Mouse (Mus musculus) forebrain, postnatal 0 days (tissue): ENCODE measurements around the gene Pkdrej. TPM values are rescaled to one million over a fixed set of nuclear protein-coding genes. Genes with fewer than 3 reads are reported as not detected.
"Not testable (repeated sequence)": the region's sequence is repeated elsewhere in the genome, so short reads cannot be mapped to it uniquely, and the experiment has no call there.

ENCODE experiments used
- ATAC-seq: fragments of 200-750 bp; cut with Nextera tagmentation; 2 replicates; pipeline ENCODE4 v1.8.0; 2017; ENCODE audit warnings: mild to moderate bottlenecking, moderate library complexity
- DNase-seq: peaks from one replicate; pipeline ENCODE4 v3.0.0-alpha.2; 2015
- H3K27ac ChIP-seq: fragments of 300-500 bp; sonication (generic); 2 replicates; pipeline ENCODE4 v1.5.1; 2014; ENCODE audit warnings: low read depth, mild to moderate bottlenecking, antibody characterized with exemption, low read length, moderate library complexity, mixed read lengths
- H3K27me3 ChIP-seq: fragments of 300-500 bp; sonication (generic); 2 replicates; pipeline ENCODE4 v1.6.1; 2014; ENCODE audit warnings: mild to moderate bottlenecking, low read length, mixed read lengths; ENCODE audit not compliant: insufficient read depth
- H3K36me3 ChIP-seq: fragments of 300-500 bp; sonication (generic); 2 replicates; pipeline ENCODE4 v1.6.1; 2014; ENCODE audit warnings: mild to moderate bottlenecking, moderate library complexity; ENCODE audit not compliant: insufficient read depth
- H3K4me1 ChIP-seq: fragments of 300-500 bp; sonication (generic); 2 replicates; pipeline ENCODE4 v1.6.1; 2014; ENCODE audit warnings: antibody characterized with exemption; ENCODE audit not compliant: insufficient read depth
- H3K4me2 ChIP-seq: fragments of 300-500 bp; sonication (generic); 2 replicates; pipeline ENCODE4 v1.6.1; 2014; ENCODE audit warnings: low read depth, mild to moderate bottlenecking, moderate library complexity
- H3K4me3 ChIP-seq: fragments of 300-500 bp; sonication (generic); 2 replicates; pipeline ENCODE4 v1.5.1; 2014; ENCODE audit warnings: low read depth, low read length, mixed read lengths
- H3K9ac ChIP-seq: fragments of 300-500 bp; sonication (generic); 2 replicates; pipeline ENCODE4 v1.6.1; 2014; ENCODE audit warnings: mild to moderate bottlenecking
- H3K9me3 ChIP-seq: fragments of 300-500 bp; sonication (generic); 2 replicates; pipeline ENCODE4 v1.6.1; 2016; ENCODE audit warnings: low read length
- CTCF ChIP-seq: sonication (generic); IDR thresholded peaks from 2 replicates; pipeline ENCODE4 v1.5.1; 2016; ENCODE audit warnings: antibody characterized with exemption, control low read depth, low read depth
- WGBS: fragments of 180-500 bp; shearing (Covaris S2); extraction: QIAGEN DNeasy Blood & Tissue Kit; methylation state at CpG from one replicate; pipeline ENCODE4 v1.1.7; 2014; 5-methylcytosine and 5-hydroxymethylcytosine counted together
- polyA plus RNA-seq: library from polyadenylated mRNA; unstranded; fragments of >200 nt; fragmentation: Nextera tagmentation; extraction: Ambion mirVana; gene quantifications from 2 replicates; pipeline ENCODE4 v1.2.1, GENCODE M21; 2015
- total RNA-seq: library from RNA; depleted of rRNA; stranded (reverse); fragments of >200 nt; gene quantifications from 2 replicates; pipeline ENCODE4 v1.2.3, GENCODE M21; 2014

Pkdrej gene
- total and polyA plus RNA-seq, 2 experiments from 2014 or later, result 0.12 to 0.14 TPM

- no peak overlapping the region for H3K9ac ChIP-seq
- ATAC-seq (no peak), DNase-seq (no peak)
- H3K4me3 ChIP-seq, result no peak overlapping the region
- 87% methylated on average over 4 of the region's 4 CpGs for WGBS
- no peaks in the 10 kb centered on the region for H3K9me3 ChIP-seq
- H3K4me2 ChIP-seq, result no peak overlapping the region
- H3K36me3 ChIP-seq, result no peaks in the 10 kb centered on the region
- no peak overlapping the region for H3K27ac ChIP-seq
- no peak for TF ChIP-seq CTCF
- no peaks in the 10 kb centered on the region for H3K4me1 ChIP-seq
- no peaks in the 10 kb centered on the region for H3K27me3 ChIP-seq
Measured at GRCm38 (mm10) chr15:85783146-85783545, 38.4 kb downstream of the Pkdrej start.

DNA sequence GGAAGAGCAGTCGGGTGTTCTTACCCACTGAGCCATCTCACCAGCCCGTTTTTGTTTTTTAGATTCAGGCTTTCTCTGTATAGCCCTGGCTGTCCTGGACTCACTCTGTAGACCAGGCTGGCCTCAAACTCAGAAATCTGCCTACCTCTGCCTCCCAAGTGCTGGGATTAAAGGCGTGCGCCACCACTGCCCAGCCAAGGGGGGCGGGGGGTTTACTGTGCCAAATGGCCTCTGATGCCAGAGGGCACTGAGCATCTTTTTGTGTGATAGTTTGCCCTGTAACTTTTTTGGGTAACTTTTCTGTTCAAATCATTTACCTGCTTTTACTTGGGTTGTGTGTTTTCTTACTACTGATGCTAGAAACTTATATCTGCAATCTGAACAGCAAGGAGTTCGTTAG, 42.6 kb downstream of the Pkdrej start:
- H3K4me1 ChIP-seq, H3K9me3 ChIP-seq, DNase-seq, H3K27me3 ChIP-seq, ATAC-seq, H3K9ac ChIP-seq, H3K4me3 ChIP-seq, H3K4me2 ChIP-seq, H3K36me3 ChIP-seq, H3K27ac ChIP-seq: not testable (repeated sequence)
- 92% methylated on average over 6 of the region's 6 CpGs for WGBS

DNA sequence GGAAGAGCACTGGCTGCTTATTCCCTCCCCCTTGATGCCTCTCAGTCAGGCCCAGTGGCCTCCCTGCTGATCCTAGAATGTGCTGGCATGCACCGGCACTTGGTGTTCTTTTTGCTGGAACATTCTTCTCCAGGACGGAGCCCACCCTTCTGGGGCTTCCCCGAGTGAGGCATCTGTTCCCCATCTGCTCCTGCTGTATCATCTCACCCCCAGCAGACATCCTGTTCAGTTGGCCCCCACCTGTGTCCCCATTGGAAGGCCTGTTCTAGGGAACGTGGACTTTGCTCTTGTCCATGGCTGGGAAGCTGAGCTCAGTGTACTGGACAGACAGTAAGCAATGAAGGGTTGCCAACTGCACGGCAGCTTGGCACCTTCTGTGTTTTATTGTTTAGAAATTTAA, 44.8 kb downstream of the Pkdrej start:
- no peak for ATAC-seq
- TF ChIP-seq CTCF, result no peak

GRCm38 (mm10) chr15:85776241-85776640, 45.3 kb downstream of the Pkdrej start:
- ATAC-seq (no peak), DNase-seq (no peak)
- WGBS, result 68% methylated on average over 2 of the region's 2 CpGs
- H3K4me3 ChIP-seq, result no peak overlapping the region
- no peaks in the 10 kb centered on the region for H3K27me3 ChIP-seq
- no peak overlapping the region for H3K9ac ChIP-seq
- H3K9me3 ChIP-seq, result no peaks in the 10 kb centered on the region
- H3K36me3 ChIP-seq, result no peaks in the 10 kb centered on the region
- no peak overlapping the region for H3K27ac ChIP-seq
- no peak overlapping the region for H3K4me2 ChIP-seq
- no peak for TF ChIP-seq CTCF
- no peaks in the 10 kb centered on the region for H3K4me1 ChIP-seq

More for the DNA sequence above, 44.8 kb downstream of the Pkdrej start:
- Histone ChIP-seq H3K4me1 (no peaks in the 10 kb centered on the region), H3K4me2 (no peak overlapping the region), H3K36me3 (no peaks in the 10 kb centered on the region), H3K27me3 (no peaks in the 10 kb centered on the region), H3K9me3 (no peaks in the 10 kb centered on the region), H3K9ac (no peak overlapping the region), H3K4me3 (no peak overlapping the region), H3K27ac (no peak overlapping the region)
- DNase-seq, result no peak
- WGBS, result 78% methylated on average over 5 of the region's 5 CpGs

DNA sequence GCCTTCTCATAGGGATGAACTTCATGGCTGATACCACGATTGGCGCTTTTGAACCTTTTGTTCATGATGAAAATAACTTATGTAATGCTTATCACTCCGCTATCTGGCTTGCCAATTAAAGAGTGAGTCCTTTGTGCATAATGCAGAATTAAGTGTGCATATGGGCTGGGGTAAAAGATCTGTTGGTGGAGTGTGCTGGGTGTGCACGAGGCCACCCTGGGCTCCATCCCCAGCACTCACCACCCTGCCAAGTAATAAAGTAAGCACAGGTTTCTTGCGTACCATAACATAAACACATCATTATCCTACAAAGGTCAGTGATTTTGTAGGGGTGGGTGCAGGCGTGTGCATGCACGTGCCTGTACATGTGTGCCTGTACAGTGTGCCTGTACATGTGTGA, 46.5 kb downstream of the Pkdrej start:
- WGBS, result 90% methylated on average over 7 of the region's 7 CpGs
- no peak for TF ChIP-seq CTCF

DNA sequence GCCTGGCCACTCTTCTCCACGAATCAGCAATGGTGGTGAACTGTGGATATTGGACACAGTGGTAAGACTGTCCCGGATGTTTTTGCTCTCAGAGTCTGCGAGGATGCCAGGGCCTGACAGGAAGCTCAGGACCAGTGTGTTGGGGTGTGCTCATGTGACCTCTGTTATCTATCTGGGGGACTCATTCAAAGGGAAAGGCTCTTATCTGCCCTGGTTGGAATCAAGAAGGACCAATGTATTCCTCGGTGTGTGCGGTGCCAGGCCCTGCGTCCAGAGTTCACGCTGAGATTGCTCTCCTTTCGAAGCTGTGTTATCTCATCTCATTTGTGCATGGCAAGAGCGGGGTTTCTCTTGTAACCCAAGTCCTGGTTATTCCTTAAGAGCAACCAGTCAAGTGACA, 47.1 kb downstream of the Pkdrej start:
- H3K4me2 ChIP-seq, result no peak overlapping the region
- no peaks in the 10 kb centered on the region for H3K27me3 ChIP-seq
- no peak overlapping the region for H3K9ac ChIP-seq
- H3K9me3 ChIP-seq, result no peaks in the 10 kb centered on the region
- H3K36me3 ChIP-seq, result no peaks in the 10 kb centered on the region
- H3K27ac ChIP-seq, result no peak overlapping the region
- no peaks in the 10 kb centered on the region for H3K4me1 ChIP-seq
- no peak for TF ChIP-seq CTCF
- DNase-seq, result no peak
- no peak overlapping the region for H3K4me3 ChIP-seq
- no peak for ATAC-seq
- WGBS, result 91% methylated on average over 9 of the region's 9 CpGs

More for the DNA sequence above, 46.5 kb downstream of the Pkdrej start:
- H3K4me3 ChIP-seq, result no peak overlapping the region
- no peaks in the 10 kb centered on the region for H3K27me3 ChIP-seq
- DNase-seq (no peak), ATAC-seq (no peak)
- no peak overlapping the region for H3K9ac ChIP-seq
- H3K4me2 ChIP-seq, result no peak overlapping the region
- H3K4me1 ChIP-seq, result no peaks in the 10 kb centered on the region
- H3K27ac ChIP-seq, result no peak overlapping the region
- no peaks in the 10 kb centered on the region for H3K36me3 ChIP-seq
- no peaks in the 10 kb centered on the region for H3K9me3 ChIP-seq

GRCm38 (mm10) chr15:85772146-85772740, 49.3 kb downstream of the Pkdrej start:
- Histone ChIP-seq H3K9ac (no peak overlapping the region), H3K4me1 (no peaks in the 10 kb centered on the region), H3K27ac (no peak overlapping the region), H3K27me3 (no peaks in the 10 kb centered on the region), H3K36me3 (no peaks in the 10 kb centered on the region), H3K4me2 (no peak overlapping the region), H3K4me3 (no peak overlapping the region), H3K9me3 (no peaks in the 10 kb centered on the region)
- 77% methylated on average over 11 of the region's 11 CpGs for WGBS
- ATAC-seq, result no peak
- DNase-seq, result no peak
- TF ChIP-seq CTCF, result no peak
